8 mouse cellular contexts compared by ENCODE assay signal in genomic region chr5:111011271-111011670, GRCm38 (mm10).
DNase-seq lines count a peak whose midpoint lies in the region; ATAC-seq lines count a peak whose summit lies in the region.
"Had no signal": no experiment of that assay in that cellular context is flagged by ENCODE, and none has a peak within 500 bp of the region (broad histone marks: within the 10 kb centered on the region; RNA-seq: fewer than 3 reads in every experiment).

No protein-coding gene starts in this region.

- H3K4me2 ChIP-seq in hindbrain, embryonic 12.5 days (replicated peaks) = 0 out of 2 replicates have a peak overlapping the region, but pooled peaks have one; percentile 1
- no peak overlapping the region for H3K4me2 ChIP-seq in limb, embryonic 11.5 days (ENCODE audit: low read depth, severe bottlenecking)
- no peak overlapping the region for H3K4me2 ChIP-seq in liver, embryonic 11.5 days
- H3K4me2 ChIP-seq: midbrain, embryonic 11.5 days had no signal

- peak; percentile 55 for DNase-seq in NIH3T3 (ENCODE audit: low read depth)
- peak; percentile 34 for DNase-seq in adrenal gland, postnatal 10 days
- peak; percentile 72 for DNase-seq in limb, embryonic 11.5 days (ENCODE audit: low spot score)
- DNase-seq in ovary, postnatal 36 days (ENCODE audit: low spot score) = no peak
- DNase-seq in liver, embryonic 11.5 days (ENCODE audit: low spot score) = no peak

- H3K9ac ChIP-seq in hindbrain, embryonic 12.5 days = no peak overlapping the region
- H3K9ac ChIP-seq in limb, embryonic 11.5 days (ENCODE audit: low read length) = no peak overlapping the region
- no peak overlapping the region for H3K9ac ChIP-seq in liver, embryonic 11.5 days (ENCODE audit: low read depth, low read length)

- no peak overlapping the region for H3K4me3 ChIP-seq in hindbrain, embryonic 12.5 days
- H3K4me3 ChIP-seq in limb, embryonic 11.5 days (ENCODE audit: low read depth, low read length) = no peak overlapping the region
- H3K4me3 ChIP-seq in liver, embryonic 11.5 days (ENCODE audit: low read depth, low read length) = no peak overlapping the region

- ATAC-seq in hindbrain, embryonic 12.5 days (ENCODE audit: low FRiP score) = no peak
- peak; percentile 76 for ATAC-seq in limb, embryonic 11.5 days (ENCODE audit: insufficient number of reproducible peaks, low FRiP score, low TSS enrichment, low read depth)
- ATAC-seq in frontal cortex, adult (ENCODE audit: low TSS enrichment) = no peak
- ATAC-seq in liver, embryonic 11.5 days (replicated peaks; ENCODE audit: low FRiP score) = no peak

- peaks cover 10% of the 10 kb centered on the region; the same call in 1 of the 2 replicates for H3K9me3 ChIP-seq in hindbrain, embryonic 12.5 days (replicated peaks)
- 0 out of 2 replicates have a peak, but pooled peaks cover 3% of the 10 kb centered on the region for H3K9me3 ChIP-seq in limb, embryonic 11.5 days (ENCODE audit: control insufficient read depth, low read length)
- H3K9me3 ChIP-seq in liver, embryonic 11.5 days (ENCODE audit: control insufficient read depth, low read length) = peaks cover 3% of the 10 kb centered on the region; the same call in 1 of the 2 replicates

- peak overlapping the region; percentile 35; the same call in 1 of the 2 replicates for H3K27ac ChIP-seq in hindbrain, embryonic 12.5 days
- no peak overlapping the region for H3K27ac ChIP-seq in limb, embryonic 11.5 days (replicated peaks; ENCODE audit: low read depth, low read length)
- no peak overlapping the region for H3K27ac ChIP-seq in liver, embryonic 11.5 days (ENCODE audit: low read depth, low read length)

- no peaks in the 10 kb centered on the region for H3K27me3 ChIP-seq in hindbrain, embryonic 12.5 days
- no peaks in the 10 kb centered on the region for H3K27me3 ChIP-seq in limb, embryonic 11.5 days (ENCODE audit: control insufficient read depth, insufficient read depth, low read length)
- H3K27me3 ChIP-seq in liver, embryonic 11.5 days (replicated peaks; ENCODE audit: control insufficient read depth, insufficient read depth, low read length) = no peaks in the 10 kb centered on the region

- 35% methylated on average over 8 of the region's 8 CpGs for WGBS in hindbrain, embryonic 12.5 days
- 3% methylated on average over 8 of the region's 8 CpGs for WGBS in limb, embryonic 11.5 days
- WGBS in liver, embryonic 11.5 days = 38% methylated on average over 8 of the region's 8 CpGs

- H3K4me1 ChIP-seq in hindbrain, embryonic 12.5 days = peaks cover 30% of the 10 kb centered on the region
- H3K4me1 ChIP-seq in limb, embryonic 11.5 days (ENCODE audit: control insufficient read depth, insufficient read depth, low read length) = peaks cover 33% of the 10 kb centered on the region
- H3K4me1 ChIP-seq in liver, embryonic 11.5 days (replicated peaks; ENCODE audit: control insufficient read depth, insufficient read depth, low read length) = peaks cover 4% of the 10 kb centered on the region; the same call in 1 of the 2 replicates

- H3K36me3 ChIP-seq in hindbrain, embryonic 12.5 days = peaks cover 5% of the 10 kb centered on the region; the same call in 1 of the 2 replicates
- no peaks in the 10 kb centered on the region for H3K36me3 ChIP-seq in limb, embryonic 11.5 days (ENCODE audit: control insufficient read depth, insufficient read depth, low read length)
- H3K36me3 ChIP-seq in liver, embryonic 11.5 days (ENCODE audit: control insufficient read depth, insufficient read depth, low read length) = no peaks in the 10 kb centered on the region

Comparison
In these comparisons a context has a peak if more than half of its experiments do, and no peak if none do; other contexts are left out.
1. DNase-seq: peak in NIH3T3 (single experiment), adrenal gland, postnatal 10 days (single experiment) and limb, embryonic 11.5 days (single experiment); none in ovary, postnatal 36 days (single experiment) and liver, embryonic 11.5 days (single experiment).